Mouse (Mus musculus): ENCODE results near the gene Fndc7. TPM values are rescaled to one million over a fixed set of nuclear protein-coding genes. Genes with fewer than 3 reads are reported as not detected.

The Fndc7 gene
- polyA plus RNA-seq, 1 experiment from 2014 or later: 0.05 TPM

DNA sequence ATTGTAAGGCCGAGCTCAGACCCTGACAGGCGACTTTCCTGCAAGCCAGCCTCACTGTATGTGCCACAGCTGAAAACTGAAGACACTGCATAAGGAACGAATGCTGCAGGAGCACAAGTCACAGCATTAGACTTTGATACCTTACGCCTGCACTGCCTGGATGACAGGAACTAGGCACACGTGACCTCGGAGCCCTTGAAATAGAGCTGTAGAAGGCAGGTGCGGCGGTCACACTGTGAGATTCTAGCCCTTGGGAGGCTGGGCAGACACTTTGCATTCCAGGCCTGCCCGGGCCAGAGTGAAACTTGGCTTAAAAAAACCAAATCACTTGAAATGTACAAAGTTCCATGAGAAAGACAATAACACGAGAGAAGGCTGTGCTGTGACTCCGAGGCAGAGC, 59.3 kb downstream of the Fndc7 start:
- ATAC-seq (ENCODE audit: insufficient number of reproducible peaks, insufficient read depth, low FRiP score, low read depth): no peak
- peaks cover 4 to 6% of the 10 kb centered on the region in 2 experiments; a peak in 3 of 4 replicates for H3K4me1 ChIP-seq (ENCODE audit: control insufficient read depth in 2 of 2, insufficient read depth in 2 of 2, low read length in 2 of 2)
- 0 out of 4 replicates have a peak overlapping the region, but pooled peaks of 1 of the 2 experiments have one; percentile 17 for H3K27ac ChIP-seq (replicated peaks in 1 of 2; ENCODE audit: control insufficient read depth in 1 of 2, insufficient read depth in 1 of 2, low read depth in 2 of 2, low read length in 2 of 2)
- H3K9ac ChIP-seq (ENCODE audit: low read length): peak overlapping the region; percentile 28; the same call in 1 of the 2 replicates
- peaks cover 17% of the 10 kb centered on the region for H3K36me3 ChIP-seq (ENCODE audit: control insufficient read depth, insufficient read depth, low read length)
- H3K9me3 ChIP-seq (ENCODE audit: control insufficient read depth, low read length): no peaks in the 10 kb centered on the region
- no peak overlapping the region for H3K4me3 ChIP-seq (ENCODE audit: control insufficient read depth in 1 of 2, insufficient read depth in 1 of 2, low read depth in 1 of 2, low read length in 2 of 2)
- 50% methylated on average over 11 of the region's 11 CpGs for WGBS
- H3K27me3 ChIP-seq (ENCODE audit: control insufficient read depth, insufficient read depth, low read length): no peaks in the 10 kb centered on the region
- H3K4me2 ChIP-seq (ENCODE audit: low read length): peak overlapping the region; percentile 36

DNA sequence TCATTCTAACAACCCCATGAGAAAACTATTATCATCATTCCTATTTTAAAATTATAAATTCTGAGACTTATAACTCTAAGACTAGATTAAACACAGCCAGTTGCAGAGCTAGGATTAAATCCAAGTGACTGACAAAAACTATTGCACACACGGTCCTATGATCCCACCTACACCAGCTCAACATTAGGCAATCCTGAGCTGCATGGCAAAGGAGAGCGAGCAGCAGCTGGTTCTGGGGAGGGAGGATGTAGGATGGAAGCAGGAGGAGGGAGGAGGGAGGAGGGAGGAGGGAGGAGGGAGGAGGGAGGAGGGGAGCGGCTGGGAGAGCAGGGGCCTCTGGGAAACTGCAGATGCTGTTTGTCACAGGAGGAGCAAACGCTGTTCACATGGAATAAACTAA, 74.2 kb downstream of the Fndc7 start:
- no peak overlapping the region for H3K9ac ChIP-seq (ENCODE audit: low read length)
- WGBS: 61% methylated on average over 4 of the region's 4 CpGs
- H3K27ac ChIP-seq (replicated peaks in 1 of 2; ENCODE audit: control insufficient read depth in 1 of 2, insufficient read depth in 1 of 2, low read depth in 2 of 2, low read length in 2 of 2): no peak overlapping the region
- no peaks in the 10 kb centered on the region for H3K4me1 ChIP-seq (ENCODE audit: control insufficient read depth in 2 of 2, insufficient read depth in 2 of 2, low read length in 2 of 2)
- ATAC-seq (ENCODE audit: insufficient number of reproducible peaks, insufficient read depth, low FRiP score, low read depth): no peak
- H3K27me3 ChIP-seq (ENCODE audit: control insufficient read depth, insufficient read depth, low read length): no peaks in the 10 kb centered on the region
- no peaks in the 10 kb centered on the region for H3K9me3 ChIP-seq (ENCODE audit: control insufficient read depth, low read length)
- peaks cover 64% of the 10 kb centered on the region for H3K36me3 ChIP-seq (ENCODE audit: control insufficient read depth, insufficient read depth, low read length)
- no peak overlapping the region for H3K4me2 ChIP-seq (ENCODE audit: low read length)
- no peak overlapping the region for H3K4me3 ChIP-seq (ENCODE audit: control insufficient read depth in 1 of 2, insufficient read depth in 1 of 2, low read depth in 1 of 2, low read length in 2 of 2)

DNA sequence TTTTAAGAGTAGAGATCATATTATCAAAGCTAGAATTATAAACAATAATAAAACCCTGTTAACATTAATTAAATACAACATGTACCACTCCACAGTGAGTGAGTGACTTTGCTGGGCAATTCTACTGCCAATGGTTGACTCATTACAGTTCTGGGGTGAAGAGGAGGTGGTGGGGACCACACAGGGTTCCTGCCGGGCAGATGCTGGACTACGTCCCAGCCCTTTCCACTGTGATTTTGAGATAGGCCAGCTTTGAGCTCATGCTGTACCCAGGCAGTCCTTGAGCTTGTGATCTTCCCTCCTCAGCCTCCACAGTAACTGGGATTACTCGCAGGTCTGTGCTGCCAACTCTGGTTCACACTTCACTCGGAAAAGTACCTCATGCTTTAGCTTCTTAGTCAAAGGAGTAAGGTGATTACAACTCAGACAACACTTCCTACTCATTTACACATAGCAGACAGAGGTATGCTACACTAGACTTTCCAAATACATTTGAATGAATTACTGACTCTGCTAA, 79.0 kb downstream of the Fndc7 start:
- H3K36me3 ChIP-seq (ENCODE audit: control insufficient read depth, insufficient read depth, low read length): peaks cover 67% of the 10 kb centered on the region
- H3K4me1 ChIP-seq (ENCODE audit: control insufficient read depth in 2 of 2, insufficient read depth in 2 of 2, low read length in 2 of 2): peaks cover 0 to 3% of the 10 kb centered on the region in 2 experiments; a peak in 1 of 4 replicates
- no peak for ATAC-seq (ENCODE audit: insufficient number of reproducible peaks, insufficient read depth, low FRiP score, low read depth)

DNA sequence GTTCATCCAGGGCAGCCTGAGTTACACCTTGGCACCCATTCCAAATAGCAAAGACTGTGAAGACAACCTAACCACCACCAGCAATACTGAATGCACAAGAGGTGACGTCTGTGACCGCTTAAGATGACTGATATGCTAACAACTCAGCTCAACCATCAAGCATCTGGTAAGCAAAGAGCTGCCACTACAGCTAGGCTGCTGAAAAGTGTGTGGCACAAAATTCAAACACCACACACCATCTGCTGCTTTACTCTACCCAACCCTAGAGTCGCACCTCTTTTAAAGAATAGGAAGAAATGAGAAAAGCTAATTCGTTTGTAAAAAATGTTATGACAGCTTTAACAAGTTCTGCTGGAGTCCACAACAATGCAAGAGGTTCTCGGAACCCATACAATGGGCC, 84.2 kb downstream of the Fndc7 start:
- Histone ChIP-seq H3K9ac (ENCODE audit: low read length) (no peak overlapping the region), H3K27me3 (ENCODE audit: control insufficient read depth, insufficient read depth, low read length) (no peaks in the 10 kb centered on the region), H3K4me2 (ENCODE audit: low read length) (no peak overlapping the region), H3K27ac (replicated peaks in 1 of 2; ENCODE audit: control insufficient read depth in 1 of 2, insufficient read depth in 1 of 2, low read depth in 2 of 2, low read length in 2 of 2) (peak overlapping the region; percentile 55 to 57; a peak in 2 of 4 replicates), H3K36me3 (ENCODE audit: control insufficient read depth, insufficient read depth, low read length) (peaks cover 74% of the 10 kb centered on the region), H3K4me3 (ENCODE audit: control insufficient read depth in 1 of 2, insufficient read depth in 1 of 2, low read depth in 1 of 2, low read length in 2 of 2) (no peak overlapping the region), H3K4me1 (ENCODE audit: control insufficient read depth in 2 of 2, insufficient read depth in 2 of 2, low read length in 2 of 2) (peaks cover 0 to 9% of the 10 kb centered on the region in 2 experiments; a peak in 2 of 4 replicates), H3K9me3 (ENCODE audit: control insufficient read depth, low read length) (no peaks in the 10 kb centered on the region)
- 0 out of 2 replicates have a peak, but pooled peaks have one; percentile 35 for ATAC-seq (ENCODE audit: insufficient number of reproducible peaks, insufficient read depth, low FRiP score, low read depth)
- 63% methylated on average over 5 of the region's 5 CpGs for WGBS

More for the DNA sequence above, 79.0 kb downstream of the Fndc7 start:
- Histone ChIP-seq H3K27ac (replicated peaks in 1 of 2; ENCODE audit: control insufficient read depth in 1 of 2, insufficient read depth in 1 of 2, low read depth in 2 of 2, low read length in 2 of 2) (no peak overlapping the region), H3K9ac (ENCODE audit: low read length) (no peak overlapping the region), H3K4me3 (ENCODE audit: control insufficient read depth in 1 of 2, insufficient read depth in 1 of 2, low read depth in 1 of 2, low read length in 2 of 2) (no peak overlapping the region), H3K4me2 (ENCODE audit: low read length) (no peak overlapping the region), H3K9me3 (ENCODE audit: control insufficient read depth, low read length) (no peaks in the 10 kb centered on the region), H3K27me3 (ENCODE audit: control insufficient read depth, insufficient read depth, low read length) (no peaks in the 10 kb centered on the region)
- WGBS: 60% methylated on average over 4 of the region's 4 CpGs

Other genes with a start within 250 kb of the Fndc7 start
- gene Clcc1, start 236.1 kb downstream of the Fndc7 start, polyA plus RNA-seq (2014; fragmentation: Nextera tagmentation; extraction: Ambion mirVana): 45.9 and 48.3 TPM in 2 replicates
- gene Gpsm2, start 167.7 kb downstream of the Fndc7 start, polyA plus RNA-seq (2014; fragmentation: Nextera tagmentation; extraction: Ambion mirVana): 27.5 and 30.4 TPM in 2 replicates
- not detected in 2 replicates for gene Aknad1, start 150.3 kb downstream of the Fndc7 start, polyA plus RNA-seq (2014; fragmentation: Nextera tagmentation; extraction: Ambion mirVana)
- 28.4 and 31.6 TPM in 2 replicates for gene Stxbp3, start 49.5 kb downstream of the Fndc7 start, polyA plus RNA-seq (2014; fragmentation: Nextera tagmentation; extraction: Ambion mirVana)
- 37.5 and 47.5 TPM in 2 replicates for gene Prpf38b, start 21.7 kb upstream of the Fndc7 start, polyA plus RNA-seq (2014; fragmentation: Nextera tagmentation; extraction: Ambion mirVana)
- not detected in 2 replicates for gene Henmt1, start 49.9 kb upstream of the Fndc7 start, polyA plus RNA-seq (2014; fragmentation: Nextera tagmentation; extraction: Ambion mirVana)
- gene Gm9857, start 50.4 kb upstream of the Fndc7 start, polyA plus RNA-seq (2014; fragmentation: Nextera tagmentation; extraction: Ambion mirVana): not detected in 2 replicates
- 9.4 and 9.8 TPM in 2 replicates for gene Fam102b, start 137.6 kb upstream of the Fndc7 start, polyA plus RNA-seq (2014; fragmentation: Nextera tagmentation; extraction: Ambion mirVana)
- gene Slc25a54, start 190.5 kb upstream of the Fndc7 start, polyA plus RNA-seq (2014; fragmentation: Nextera tagmentation; extraction: Ambion mirVana): not detected in 2 replicates
- 24.0 and 26.1 TPM in 2 replicates for gene Slc25a24, start 233.1 kb upstream of the Fndc7 start, polyA plus RNA-seq (2014; fragmentation: Nextera tagmentation; extraction: Ambion mirVana)

Measured in heart, embryonic 14.5 days (tissue).